Mouse (Mus musculus) forebrain, embryonic 14.5 days (tissue): ENCODE data around the gene Gorasp1. TPM values are rescaled to one million over a fixed set of nuclear protein-coding genes. Genes with fewer than 3 reads are reported as not detected.

ENCODE experiments used
- ATAC-seq: fragments of 200-750 bp; cut with Nextera tagmentation; 2 replicates; pipeline ENCODE4 v1.8.0; 2017; ENCODE audit warnings: mild to moderate bottlenecking, moderate library complexity
- DNase-seq: peaks from one replicate; pipeline ENCODE4 v3.0.0-alpha.2; 2015; ENCODE audit warnings: low spot score
- H3K27ac ChIP-seq: fragments of 300-500 bp; sonication (generic); 2 replicates; pipeline ENCODE4 v1.5.1; 2014; ENCODE audit warnings: low read depth, mild to moderate bottlenecking, control low read depth, low read length, moderate library complexity
- H3K27me3 ChIP-seq: fragments of 300-500 bp; sonication (generic); replicated peaks from 2 replicates; pipeline ENCODE4 v1.6.1; 2014; ENCODE audit warnings: low read length, control low read depth, mixed read lengths; ENCODE audit not compliant: control insufficient read depth, insufficient read depth
- H3K36me3 ChIP-seq: fragments of 300-500 bp; sonication (generic); 2 replicates; pipeline ENCODE4 v1.6.1; 2014; ENCODE audit warnings: low read length, control low read depth; ENCODE audit not compliant: control insufficient read depth, insufficient read depth
- H3K4me1 ChIP-seq: fragments of 300-500 bp; sonication (generic); 2 replicates; pipeline ENCODE4 v1.6.1; 2014; ENCODE audit warnings: antibody characterized with exemption, low read length, control low read depth; ENCODE audit not compliant: control insufficient read depth, insufficient read depth
- H3K4me2 ChIP-seq: fragments of 300-500 bp; sonication (generic); 2 replicates; pipeline ENCODE4 v1.6.1; 2014; ENCODE audit warnings: mild to moderate bottlenecking, control low read depth, low read length
- H3K4me3 ChIP-seq: fragments of 300-500 bp; sonication (generic); 2 replicates; pipeline ENCODE4 v1.5.1; 2014; ENCODE audit warnings: low read depth, low read length, control low read depth
- H3K9ac ChIP-seq: fragments of 300-500 bp; sonication (generic); 2 replicates; pipeline ENCODE4 v1.6.1; 2014; ENCODE audit warnings: mild to moderate bottlenecking, low read length, control low read depth, moderate library complexity
- H3K9me3 ChIP-seq: fragments of 300-500 bp; sonication (generic); replicated peaks from 2 replicates; pipeline ENCODE4 v1.6.1; 2016; ENCODE audit warnings: low read length, control low read depth, mixed read lengths; ENCODE audit not compliant: control insufficient read depth
- WGBS: fragments of 180-500 bp; shearing (Covaris S2); extraction: QIAGEN DNeasy Blood & Tissue Kit; methylation state at CpG from one replicate; pipeline ENCODE4 v1.1.7; 2014; 5-methylcytosine and 5-hydroxymethylcytosine counted together
- polyA plus RNA-seq: library from polyadenylated mRNA; unstranded; fragments of >200 nt; fragmentation: Nextera tagmentation; extraction: Ambion mirVana; gene quantifications from 2 replicates; pipeline ENCODE4 v1.2.1, GENCODE M21; 2014

The Gorasp1 gene
- polyA plus RNA-seq, 1 experiment from 2014 or later: 23.7 TPM

- no peak for DNase-seq
- no peaks in the 10 kb centered on the region for H3K9me3 ChIP-seq
- no peak overlapping the region for H3K9ac ChIP-seq
- ATAC-seq: no peak
- peak overlapping the region; percentile 65; the same call in 1 of the 2 replicates for H3K27ac ChIP-seq
- no peaks in the 10 kb centered on the region for H3K36me3 ChIP-seq
- H3K4me3 ChIP-seq: no peak overlapping the region
- H3K27me3 ChIP-seq: 0 out of 2 replicates have a peak, but pooled peaks cover 4% of the 10 kb centered on the region
- peak overlapping the region; percentile 92 for H3K4me2 ChIP-seq
- peaks cover 34% of the 10 kb centered on the region for H3K4me1 ChIP-seq
- 5% methylated on average over 4 of the region's 4 CpGs for WGBS
These were observed 43.4 kb upstream of the Gorasp1 start for GRCm38 (mm10) chr9:119980770-119981182.

GRCm38 (mm10) chr9:119979749-119980148 lies 42.4 kb upstream of the Gorasp1 start:
- Histone ChIP-seq H3K9ac (no peak overlapping the region), H3K36me3 (no peaks in the 10 kb centered on the region), H3K9me3 (no peaks in the 10 kb centered on the region), H3K4me1 (peaks cover 34% of the 10 kb centered on the region), H3K27me3 (0 out of 2 replicates have a peak, but pooled peaks cover 4% of the 10 kb centered on the region), H3K4me3 (no peak overlapping the region), H3K4me2 (no peak overlapping the region), H3K27ac (no peak overlapping the region)
- DNase-seq (no peak), ATAC-seq (no peak)
- WGBS: 42% methylated on average over 2 of the region's 2 CpGs

GRCm38 (mm10) chr9:119978811-119979441 lies 41.6 kb upstream of the Gorasp1 start:
- Histone ChIP-seq H3K27me3 (0 out of 2 replicates have a peak, but pooled peaks cover 4% of the 10 kb centered on the region), H3K4me3 (no peak overlapping the region), H3K4me1 (peaks cover 34% of the 10 kb centered on the region), H3K36me3 (no peaks in the 10 kb centered on the region), H3K4me2 (no peak overlapping the region), H3K27ac (no peak overlapping the region), H3K9me3 (no peaks in the 10 kb centered on the region), H3K9ac (no peak overlapping the region)
- peak; percentile 50 for DNase-seq
- 82% methylated on average over 6 of the region's 6 CpGs for WGBS
- no peak for ATAC-seq

GRCm38 (mm10) chr9:119978151-119978810 lies 40.9 kb upstream of the Gorasp1 start:
- no peak for ATAC-seq

GRCm38 (mm10) chr9:119977557-119978060 lies 40.2 kb upstream of the Gorasp1 start:
- no peak overlapping the region for H3K9ac ChIP-seq
- no peak overlapping the region for H3K27ac ChIP-seq

More at GRCm38 (mm10) chr9:119978151-119978810, 40.9 kb upstream of the Gorasp1 start:
- 45% methylated on average over 9 of the region's 9 CpGs for WGBS
- Histone ChIP-seq H3K4me3 (no peak overlapping the region), H3K4me1 (peaks cover 34% of the 10 kb centered on the region), H3K36me3 (no peaks in the 10 kb centered on the region), H3K27ac (no peak overlapping the region), H3K9ac (no peak overlapping the region), H3K27me3 (0 out of 2 replicates have a peak, but pooled peaks cover 4% of the 10 kb centered on the region), H3K9me3 (no peaks in the 10 kb centered on the region), H3K4me2 (no peak overlapping the region)
- DNase-seq: no peak

DNA sequence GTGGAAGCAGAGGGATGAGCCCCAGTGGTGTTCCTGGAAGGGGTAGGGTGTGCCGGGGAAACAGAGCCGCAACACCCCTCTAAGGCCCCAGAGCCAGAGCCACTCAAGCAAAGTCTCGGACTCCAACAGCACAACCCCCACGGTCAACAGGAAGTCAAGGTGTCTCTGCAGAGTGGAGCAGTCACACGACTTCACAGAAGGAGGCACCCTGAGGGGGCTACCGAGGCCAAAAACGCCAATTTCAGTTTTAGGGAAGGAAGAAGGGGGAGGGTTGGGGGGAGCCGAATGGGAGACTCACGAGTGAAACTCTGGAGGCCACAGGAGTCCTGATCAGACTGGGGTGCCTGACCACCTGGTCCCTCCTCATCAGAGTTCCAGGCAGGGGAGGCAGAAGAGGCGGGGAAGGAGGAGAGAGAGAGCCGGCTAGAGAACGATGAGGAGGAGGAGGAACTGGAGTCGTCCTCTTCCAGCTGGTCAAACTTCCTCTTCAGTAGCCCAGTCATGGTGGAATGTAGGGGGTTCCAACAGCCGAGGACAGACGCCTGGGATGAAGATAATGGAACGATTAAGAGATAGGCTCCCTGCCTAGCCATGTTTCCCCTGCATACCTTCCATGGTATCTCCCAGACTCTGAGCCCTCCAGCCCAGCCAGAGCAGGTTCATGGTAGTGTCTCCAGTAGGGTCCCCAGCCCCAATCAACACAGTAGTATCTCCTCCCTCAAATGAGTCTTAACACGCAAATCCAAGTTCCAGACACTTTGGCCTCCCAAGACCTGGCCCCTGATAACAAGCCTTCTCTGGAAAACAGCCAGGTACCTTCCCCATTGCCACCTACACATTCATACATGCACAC lies 39.6 kb upstream of the Gorasp1 start:
- ATAC-seq: no peak
- 68% methylated on average over 17 of the region's 17 CpGs for WGBS
- H3K4me2 ChIP-seq: no peak overlapping the region
- H3K4me1 ChIP-seq: peaks cover 20% of the 10 kb centered on the region
- no peaks in the 10 kb centered on the region for H3K9me3 ChIP-seq
- no peak overlapping the region for H3K27ac ChIP-seq
- H3K9ac ChIP-seq: no peak overlapping the region
- no peak for DNase-seq
- H3K4me3 ChIP-seq: no peak overlapping the region
- H3K36me3 ChIP-seq: no peaks in the 10 kb centered on the region
- no peaks in the 10 kb centered on the region for H3K27me3 ChIP-seq

More at GRCm38 (mm10) chr9:119977557-119978060, 40.2 kb upstream of the Gorasp1 start:
- DNase-seq (peak; percentile 44), ATAC-seq (no peak)
- Histone ChIP-seq H3K27me3 (0 out of 2 replicates have a peak, but pooled peaks cover 2% of the 10 kb centered on the region), H3K36me3 (no peaks in the 10 kb centered on the region), H3K4me2 (no peak overlapping the region), H3K4me3 (no peak overlapping the region), H3K4me1 (peaks cover 27% of the 10 kb centered on the region), H3K9me3 (no peaks in the 10 kb centered on the region)
- WGBS: 48% methylated on average over 5 of the region's 5 CpGs

DNA sequence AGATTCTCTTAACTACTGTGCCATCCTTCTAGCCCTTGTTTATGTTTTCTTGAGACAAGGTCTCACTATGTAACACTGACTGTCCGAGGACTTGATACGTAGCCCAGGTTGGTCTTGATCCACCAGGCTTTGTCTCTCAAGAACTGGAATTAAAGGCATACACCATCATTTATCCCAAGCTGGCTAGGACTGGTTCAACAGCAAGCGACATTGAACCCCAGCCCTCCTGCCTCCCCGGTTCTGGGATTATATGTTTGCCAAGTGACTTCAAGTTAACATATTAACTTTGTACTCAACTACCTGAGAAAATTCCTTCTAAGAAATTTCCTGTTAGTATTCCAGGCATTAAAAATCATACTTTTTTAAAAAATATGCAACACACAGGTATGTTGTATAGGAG lies 37.9 kb upstream of the Gorasp1 start:
- Histone ChIP-seq H3K4me1 (peaks cover 25% of the 10 kb centered on the region), H3K9me3 (no peaks in the 10 kb centered on the region), H3K9ac (no peak overlapping the region), H3K36me3 (no peaks in the 10 kb centered on the region), H3K27ac (no peak overlapping the region), H3K4me2 (no peak overlapping the region), H3K4me3 (no peak overlapping the region), H3K27me3 (no peaks in the 10 kb centered on the region)
- ATAC-seq: no peak
- WGBS: 96% methylated on average over 4 of the region's 4 CpGs
- DNase-seq: no peak

- Histone ChIP-seq H3K27ac (no peak overlapping the region), H3K4me2 (no peak overlapping the region), H3K9ac (no peak overlapping the region), H3K4me1 (peaks cover 25% of the 10 kb centered on the region), H3K4me3 (no peak overlapping the region), H3K36me3 (no peaks in the 10 kb centered on the region), H3K27me3 (no peaks in the 10 kb centered on the region), H3K9me3 (no peaks in the 10 kb centered on the region)
- 82% methylated on average over 5 of the region's 5 CpGs for WGBS
- no peak for ATAC-seq
- no peak for DNase-seq
These were observed 37.2 kb upstream of the Gorasp1 start for GRCm38 (mm10) chr9:119974609-119975008.
